ENCODE assay signal across 14 mouse cellular contexts in the genomic region with DNA sequence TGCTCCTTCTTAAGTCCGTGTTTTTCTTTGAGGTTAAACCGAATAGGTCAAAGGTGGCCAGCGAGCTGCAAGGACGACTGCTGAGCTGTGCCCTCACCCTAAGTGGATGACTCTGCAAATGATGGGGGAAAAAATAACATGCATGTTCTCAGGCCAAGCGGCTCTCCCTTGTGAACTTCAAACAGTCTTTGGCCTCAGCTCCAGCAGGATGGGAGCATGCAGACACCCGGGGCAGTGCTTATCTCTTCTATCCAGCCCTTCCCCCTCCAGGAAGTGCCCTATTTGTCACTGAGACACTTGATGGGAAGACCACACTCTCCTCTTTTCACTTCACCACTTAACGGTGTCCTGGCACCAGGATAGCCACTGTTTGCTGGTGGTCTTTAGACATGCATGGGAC.
DNase-seq lines count a peak whose midpoint lies in the region; ATAC-seq lines count a peak whose summit lies in the region.
"Had no signal": no experiment of that assay in that cellular context is flagged by ENCODE, and none has a peak within 500 bp of the region (broad histone marks: within the 10 kb centered on the region; RNA-seq: fewer than 3 reads in every experiment).

No protein-coding gene starts in this region.

- no peak for ATAC-seq in lung, embryonic 15.5 days (ENCODE audit: borderline replicate concordance, extremely low read depth, low FRiP score, low TSS enrichment)
- ATAC-seq in forebrain, embryonic 14.5 days: no peak
- no peak for ATAC-seq in midbrain, embryonic 15.5 days (replicated peaks)
- ATAC-seq: forebrain, embryonic 16.5 days had no signal

- intact Hi-C loops in heart, postnatal 36 days (cut with DNase I): loop anchor here (5.0 kb wide), 1 partner anchor 238 kb away; no protein-coding TSS in a partner anchor

- no peak overlapping the region for H3K4me2 ChIP-seq in lung, embryonic 15.5 days
- H3K4me2 ChIP-seq in forebrain, embryonic 14.5 days (ENCODE audit: low read length): no peak overlapping the region
- H3K4me2 ChIP-seq in midbrain, embryonic 15.5 days: no peak overlapping the region
- H3K4me2 ChIP-seq: liver, embryonic 15.5 days had no signal

- H3K27me3 ChIP-seq in lung, embryonic 15.5 days: no peaks in the 10 kb centered on the region
- no peaks in the 10 kb centered on the region for H3K27me3 ChIP-seq in forebrain, embryonic 14.5 days (replicated peaks; ENCODE audit: control insufficient read depth, insufficient read depth, low read length)
- H3K27me3 ChIP-seq in midbrain, embryonic 15.5 days (replicated peaks): no peaks in the 10 kb centered on the region
- H3K27me3 ChIP-seq: liver, embryonic 15.5 days; Patski had no signal

- no peaks in the 10 kb centered on the region for H3K36me3 ChIP-seq in lung, embryonic 15.5 days
- no peaks in the 10 kb centered on the region for H3K36me3 ChIP-seq in forebrain, embryonic 14.5 days (ENCODE audit: control insufficient read depth, insufficient read depth, low read length)
- H3K36me3 ChIP-seq in midbrain, embryonic 15.5 days (replicated peaks): no peaks in the 10 kb centered on the region
- H3K36me3 ChIP-seq: liver, embryonic 15.5 days had no signal

- no peak overlapping the region for H3K4me3 ChIP-seq in lung, embryonic 15.5 days
- no peak overlapping the region for H3K4me3 ChIP-seq in forebrain, embryonic 14.5 days (ENCODE audit: low read depth, low read length)
- no peak overlapping the region for H3K4me3 ChIP-seq in midbrain, embryonic 15.5 days
- H3K4me3 ChIP-seq: left cerebral cortex, adult 2 months; liver, embryonic 15.5 days had no signal

- H3K9me3 ChIP-seq in lung, embryonic 15.5 days: no peaks in the 10 kb centered on the region
- no peaks in the 10 kb centered on the region for H3K9me3 ChIP-seq in forebrain, embryonic 14.5 days (replicated peaks; ENCODE audit: control insufficient read depth, low read length)
- no peaks in the 10 kb centered on the region for H3K9me3 ChIP-seq in midbrain, embryonic 15.5 days
- H3K9me3 ChIP-seq: liver, embryonic 15.5 days had no signal

- H3K27ac ChIP-seq in lung, embryonic 15.5 days: 0 out of 2 replicates have a peak overlapping the region, but pooled peaks have one; percentile 29
- no peak overlapping the region for H3K27ac ChIP-seq in forebrain, embryonic 14.5 days (ENCODE audit: low read depth, low read length)
- H3K27ac ChIP-seq in midbrain, embryonic 15.5 days: no peak overlapping the region
- H3K27ac ChIP-seq: left cerebral cortex, adult 2 months had no signal

- H3K9ac ChIP-seq in lung, embryonic 15.5 days: no peak overlapping the region
- no peak overlapping the region for H3K9ac ChIP-seq in forebrain, embryonic 14.5 days (ENCODE audit: low read length)
- H3K9ac ChIP-seq in midbrain, embryonic 15.5 days: no peak overlapping the region
- H3K9ac ChIP-seq: liver, embryonic 15.5 days had no signal

- H3K4me1 ChIP-seq in lung, embryonic 15.5 days: peaks cover 27% of the 10 kb centered on the region
- H3K4me1 ChIP-seq in forebrain, embryonic 14.5 days (ENCODE audit: control insufficient read depth, insufficient read depth, low read length): no peaks in the 10 kb centered on the region
- H3K4me1 ChIP-seq in midbrain, embryonic 15.5 days: no peaks in the 10 kb centered on the region

- peak; percentile 26 for DNase-seq in heart, adult 8-10 months (ENCODE audit: low spot score)
- DNase-seq in heart, postnatal 36 days: no peak
- no peak for DNase-seq in lung, postnatal 25 days (ENCODE audit: low spot score)
- DNase-seq in kidney, postnatal 14 days: peak; percentile 38
- DNase-seq in lung, postnatal 36 days: peak; percentile 50
- DNase-seq in forebrain, embryonic 14.5 days (ENCODE audit: low spot score): no peak
- DNase-seq: cerebellum, adult 9-11 months; thymus, adult 2 months had no signal

- WGBS in lung, embryonic 15.5 days: 21% methylated on average over 7 of the region's 7 CpGs
- 87% methylated on average over 7 of the region's 7 CpGs for WGBS in forebrain, embryonic 14.5 days
- 80% methylated on average over 7 of the region's 7 CpGs for WGBS in midbrain, embryonic 15.5 days

Comparison
In these comparisons a context has a peak if more than half of its experiments do, and no peak if none do; other contexts are left out.
1. DNase-seq: peak in heart, adult 8-10 months (single experiment), kidney, postnatal 14 days (single experiment) and lung, postnatal 36 days (single experiment); none in heart, postnatal 36 days (0 of 2), lung, postnatal 25 days (single experiment) and forebrain, embryonic 14.5 days (single experiment).